Mouse (Mus musculus): ENCODE data around the gene Zyx. TPM values are rescaled to one million over a fixed set of nuclear protein-coding genes. Genes with fewer than 3 reads are reported as not detected.

Gene Zyx
- polyA plus RNA-seq, 1 experiment from 2014 or later, result 159 TPM

GRCm38 (mm10) chr6:42361041-42361895, 11.8 kb downstream of the Zyx start:
- no peak overlapping the region for H3K27ac ChIP-seq (ENCODE audit: low read length)
- H3K27me3 ChIP-seq (ENCODE audit: control insufficient read depth, insufficient read depth, low read length), result no peaks in the 10 kb centered on the region
- 85% methylated on average over 13 of the region's 13 CpGs for WGBS
- no peak overlapping the region for H3K4me3 ChIP-seq (ENCODE audit: low read length)
- no peak for ATAC-seq (replicated peaks; ENCODE audit: extremely low read depth, insufficient read depth, low FRiP score)
- H3K4me1 ChIP-seq (ENCODE audit: control insufficient read depth, insufficient read depth, low read length), result peaks cover 55% of the 10 kb centered on the region
- H3K9me3 ChIP-seq (replicated peaks; ENCODE audit: control insufficient read depth, low read length), result no peaks in the 10 kb centered on the region
- H3K4me2 ChIP-seq (ENCODE audit: low read depth, low read length), result no peak overlapping the region
- H3K9ac ChIP-seq (ENCODE audit: low read length), result no peak overlapping the region
- peaks cover 34% of the 10 kb centered on the region for H3K36me3 ChIP-seq (ENCODE audit: control insufficient read depth, insufficient read depth)

- no peak overlapping the region for H3K4me3 ChIP-seq (ENCODE audit: low read length)
- peaks cover 47% of the 10 kb centered on the region for H3K4me1 ChIP-seq (ENCODE audit: control insufficient read depth, insufficient read depth, low read length)
- ATAC-seq (replicated peaks; ENCODE audit: extremely low read depth, insufficient read depth, low FRiP score), result no peak
- H3K27me3 ChIP-seq (ENCODE audit: control insufficient read depth, insufficient read depth, low read length), result no peaks in the 10 kb centered on the region
- no peak overlapping the region for H3K4me2 ChIP-seq (ENCODE audit: low read depth, low read length)
- H3K9me3 ChIP-seq (replicated peaks; ENCODE audit: control insufficient read depth, low read length), result no peaks in the 10 kb centered on the region
- no peak overlapping the region for H3K9ac ChIP-seq (ENCODE audit: low read length)
- WGBS, result 42% methylated on average over 1 of the region's 1 CpGs
- peaks cover 26% of the 10 kb centered on the region for H3K36me3 ChIP-seq (ENCODE audit: control insufficient read depth, insufficient read depth)
- H3K27ac ChIP-seq (ENCODE audit: low read length), result peak overlapping the region; percentile 43
Measured at GRCm38 (mm10) chr6:42362074-42362473, 12.6 kb downstream of the Zyx start.

DNA sequence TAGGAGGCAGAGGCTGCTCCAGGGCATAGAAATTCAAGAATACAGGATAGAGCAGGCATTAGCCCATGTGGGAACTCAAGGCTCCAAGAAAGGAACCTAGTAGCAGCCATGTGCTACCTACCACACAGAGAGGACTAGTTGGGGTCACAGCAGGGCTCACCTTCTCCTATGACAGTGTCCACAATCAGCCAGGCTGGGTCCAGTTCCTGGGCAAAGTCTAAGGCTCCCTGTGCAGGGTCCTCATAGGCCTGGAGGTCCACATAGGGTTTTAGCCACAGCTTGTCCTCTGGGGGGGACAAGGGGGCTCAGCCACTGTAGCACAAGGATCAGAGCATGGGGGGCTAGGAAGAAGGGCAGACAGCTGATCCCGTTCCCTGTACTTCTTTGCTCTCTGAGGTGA, 13.1 kb downstream of the Zyx start:
- WGBS, result 64% methylated on average over 1 of the region's 1 CpGs
- Histone ChIP-seq H3K27me3 (ENCODE audit: control insufficient read depth, insufficient read depth, low read length) (no peaks in the 10 kb centered on the region), H3K4me2 (ENCODE audit: low read depth, low read length) (no peak overlapping the region), H3K4me1 (ENCODE audit: control insufficient read depth, insufficient read depth, low read length) (peaks cover 43% of the 10 kb centered on the region), H3K36me3 (ENCODE audit: control insufficient read depth, insufficient read depth) (peaks cover 22% of the 10 kb centered on the region), H3K4me3 (ENCODE audit: low read length) (no peak overlapping the region), H3K9ac (ENCODE audit: low read length) (no peak overlapping the region), H3K9me3 (replicated peaks; ENCODE audit: control insufficient read depth, low read length) (no peaks in the 10 kb centered on the region), H3K27ac (ENCODE audit: low read length) (peak overlapping the region; percentile 43)
- ATAC-seq (replicated peaks; ENCODE audit: extremely low read depth, insufficient read depth, low FRiP score), result no peak

DNA sequence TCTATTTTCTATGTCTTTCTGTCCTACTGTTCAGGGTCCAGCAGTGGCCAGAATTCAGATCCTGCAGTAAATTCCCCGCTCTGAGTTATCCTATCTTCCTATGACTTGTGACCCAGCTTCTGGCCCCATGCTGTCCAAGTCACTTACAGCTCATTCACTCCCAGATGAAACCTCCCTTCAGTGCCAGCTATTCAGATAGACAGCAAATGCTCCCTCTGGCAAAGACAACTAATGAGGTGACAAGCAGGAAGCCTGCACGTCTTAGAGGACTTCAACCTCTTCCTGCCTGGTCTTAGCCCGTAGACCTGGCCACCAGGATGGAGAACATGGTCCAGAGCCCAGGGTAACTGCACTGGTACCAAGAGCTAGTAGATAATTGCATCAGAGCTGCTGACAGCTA, 13.5 kb downstream of the Zyx start:
- Histone ChIP-seq H3K27ac (ENCODE audit: low read length) (peak overlapping the region; percentile 43; the same call in 1 of the 2 replicates), H3K36me3 (ENCODE audit: control insufficient read depth, insufficient read depth) (peaks cover 19% of the 10 kb centered on the region), H3K4me3 (ENCODE audit: low read length) (no peak overlapping the region), H3K27me3 (ENCODE audit: control insufficient read depth, insufficient read depth, low read length) (no peaks in the 10 kb centered on the region), H3K4me2 (ENCODE audit: low read depth, low read length) (no peak overlapping the region), H3K9me3 (replicated peaks; ENCODE audit: control insufficient read depth, low read length) (no peaks in the 10 kb centered on the region), H3K4me1 (ENCODE audit: control insufficient read depth, insufficient read depth, low read length) (peaks cover 38% of the 10 kb centered on the region), H3K9ac (ENCODE audit: low read length) (no peak overlapping the region)
- 22% methylated on average over 3 of the region's 3 CpGs for WGBS
- ATAC-seq (replicated peaks; ENCODE audit: extremely low read depth, insufficient read depth, low FRiP score), result no peak; the same call in 1 of the 2 replicates

DNA sequence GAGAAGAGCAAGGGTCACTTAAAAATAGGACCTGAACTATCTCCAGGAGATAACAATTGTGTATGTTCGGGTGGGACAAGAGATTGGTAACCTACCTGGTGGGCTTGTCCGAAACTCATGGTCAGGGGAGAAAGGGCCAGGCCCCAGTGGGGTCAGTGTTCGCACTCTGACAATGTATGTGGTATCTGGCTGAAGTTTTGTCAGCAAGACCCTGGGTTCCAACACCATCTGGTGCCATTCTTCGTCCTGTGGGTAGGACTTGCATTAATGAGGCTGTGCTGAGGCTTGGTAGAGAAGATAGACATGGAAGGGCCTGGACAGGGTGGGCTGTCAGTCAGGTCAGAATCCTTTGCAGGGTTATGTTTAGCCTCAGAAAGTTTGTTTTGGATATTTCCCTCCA, 14.6 kb downstream of the Zyx start:
- Histone ChIP-seq H3K9ac (ENCODE audit: low read length) (no peak overlapping the region), H3K4me2 (ENCODE audit: low read depth, low read length) (no peak overlapping the region), H3K27me3 (ENCODE audit: control insufficient read depth, insufficient read depth, low read length) (no peaks in the 10 kb centered on the region), H3K36me3 (ENCODE audit: control insufficient read depth, insufficient read depth) (peaks cover 10% of the 10 kb centered on the region), H3K4me1 (ENCODE audit: control insufficient read depth, insufficient read depth, low read length) (peaks cover 33% of the 10 kb centered on the region), H3K9me3 (replicated peaks; ENCODE audit: control insufficient read depth, low read length) (no peaks in the 10 kb centered on the region), H3K4me3 (ENCODE audit: low read length) (no peak overlapping the region), H3K27ac (ENCODE audit: low read length) (no peak overlapping the region)
- WGBS, result 80% methylated on average over 4 of the region's 4 CpGs
- ATAC-seq (replicated peaks; ENCODE audit: extremely low read depth, insufficient read depth, low FRiP score), result no peak

DNA sequence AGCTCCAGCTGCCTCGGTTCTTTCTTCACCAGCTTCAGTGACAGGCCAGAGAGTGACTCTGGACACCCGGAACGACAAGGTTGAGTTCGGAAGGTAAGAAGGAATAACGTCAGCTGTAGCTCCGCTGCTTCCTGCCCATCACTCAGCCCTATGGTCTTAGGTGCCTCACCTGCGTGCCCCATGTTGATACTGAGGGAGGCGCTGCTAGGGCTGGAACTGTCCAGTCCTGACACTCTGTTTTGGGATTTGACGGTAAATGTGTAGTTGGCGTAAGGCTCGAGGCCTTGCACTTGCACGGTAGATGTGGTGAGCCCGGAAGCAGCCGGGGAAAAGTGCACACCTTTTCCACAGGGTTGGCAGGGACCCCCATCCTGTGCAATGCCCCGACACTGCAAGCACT, 15.2 kb downstream of the Zyx start:
- H3K4me2 ChIP-seq (ENCODE audit: low read depth, low read length), result no peak overlapping the region
- no peak overlapping the region for H3K4me3 ChIP-seq (ENCODE audit: low read length)
- 88% methylated on average over 15 of the region's 15 CpGs for WGBS
- no peak overlapping the region for H3K9ac ChIP-seq (ENCODE audit: low read length)
- no peaks in the 10 kb centered on the region for H3K9me3 ChIP-seq (replicated peaks; ENCODE audit: control insufficient read depth, low read length)
- no peaks in the 10 kb centered on the region for H3K27me3 ChIP-seq (ENCODE audit: control insufficient read depth, insufficient read depth, low read length)
- H3K4me1 ChIP-seq (ENCODE audit: control insufficient read depth, insufficient read depth, low read length), result peaks cover 30% of the 10 kb centered on the region
- H3K36me3 ChIP-seq (ENCODE audit: control insufficient read depth, insufficient read depth), result peaks cover 5% of the 10 kb centered on the region
- H3K27ac ChIP-seq (ENCODE audit: low read length), result no peak overlapping the region
- ATAC-seq (replicated peaks; ENCODE audit: extremely low read depth, insufficient read depth, low FRiP score), result no peak

GRCm38 (mm10) chr6:42365215-42365614, 15.8 kb downstream of the Zyx start:
- Histone ChIP-seq H3K27me3 (ENCODE audit: control insufficient read depth, insufficient read depth, low read length) (no peaks in the 10 kb centered on the region), H3K4me2 (ENCODE audit: low read depth, low read length) (no peak overlapping the region), H3K9me3 (replicated peaks; ENCODE audit: control insufficient read depth, low read length) (no peaks in the 10 kb centered on the region), H3K4me1 (ENCODE audit: control insufficient read depth, insufficient read depth, low read length) (peaks cover 30% of the 10 kb centered on the region), H3K9ac (ENCODE audit: low read length) (no peak overlapping the region), H3K27ac (ENCODE audit: low read length) (no peak overlapping the region), H3K36me3 (ENCODE audit: control insufficient read depth, insufficient read depth) (peaks cover under 1% of the 10 kb centered on the region; the same call in 1 of the 2 replicates), H3K4me3 (ENCODE audit: low read length) (no peak overlapping the region)
- WGBS, result 90% methylated on average over 6 of the region's 6 CpGs
- ATAC-seq (replicated peaks; ENCODE audit: extremely low read depth, insufficient read depth, low FRiP score), result no peak

- H3K27ac ChIP-seq (ENCODE audit: low read length), result peak overlapping the region; percentile 24; the same call in 1 of the 2 replicates
- no peak overlapping the region for H3K4me3 ChIP-seq (ENCODE audit: low read length)
- no peaks in the 10 kb centered on the region for H3K36me3 ChIP-seq (ENCODE audit: control insufficient read depth, insufficient read depth)
- no peak overlapping the region; the same call in 1 of the 2 replicates for H3K4me2 ChIP-seq (ENCODE audit: low read depth, low read length)
- ATAC-seq (replicated peaks; ENCODE audit: extremely low read depth, insufficient read depth, low FRiP score), result peak; percentile 57
- H3K9ac ChIP-seq (ENCODE audit: low read length), result no peak overlapping the region
- H3K4me1 ChIP-seq (ENCODE audit: control insufficient read depth, insufficient read depth, low read length), result peaks cover 29% of the 10 kb centered on the region
- no peaks in the 10 kb centered on the region for H3K9me3 ChIP-seq (replicated peaks; ENCODE audit: control insufficient read depth, low read length)
- 13% methylated on average over 3 of the region's 3 CpGs for WGBS
- no peaks in the 10 kb centered on the region for H3K27me3 ChIP-seq (ENCODE audit: control insufficient read depth, insufficient read depth, low read length)
Measured at GRCm38 (mm10) chr6:42369870-42370269, 20.4 kb downstream of the Zyx start.

DNA sequence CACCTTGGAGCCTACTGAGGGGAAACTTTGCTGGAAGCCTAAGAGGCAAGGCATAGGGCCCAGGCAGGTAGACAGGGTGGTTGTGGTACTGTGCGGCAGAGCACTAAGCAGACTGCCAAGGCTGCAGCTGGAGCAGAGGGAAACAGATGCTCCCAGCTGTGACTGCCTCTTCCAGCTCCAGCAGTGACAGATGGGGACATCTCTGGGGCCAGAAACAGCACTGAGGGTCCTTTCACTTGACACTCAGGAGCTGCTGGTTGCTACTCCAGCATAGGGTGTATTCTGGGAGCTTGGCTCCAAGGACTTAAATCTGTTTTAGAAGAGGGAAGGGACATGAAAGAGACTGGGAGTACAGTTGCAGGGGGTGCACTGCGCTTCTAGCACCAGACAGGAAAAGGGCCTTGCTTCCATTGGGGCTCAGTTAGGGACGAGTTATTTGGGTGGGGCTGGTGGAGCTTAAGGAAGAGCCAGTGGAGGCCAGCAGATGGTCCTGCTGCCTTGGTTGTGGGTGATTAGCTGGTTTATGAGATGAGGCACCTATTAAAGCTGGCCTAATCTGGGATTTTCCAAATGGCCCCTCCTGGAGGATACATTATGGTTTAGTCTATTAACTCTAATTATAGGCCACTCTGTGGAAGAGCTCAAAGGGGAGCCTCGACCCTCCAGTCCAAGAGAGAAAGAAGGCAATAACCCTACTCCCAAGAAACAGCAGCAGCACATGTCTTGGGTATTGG, 21.4 kb downstream of the Zyx start:
- Histone ChIP-seq H3K9me3 (replicated peaks; ENCODE audit: control insufficient read depth, low read length) (no peaks in the 10 kb centered on the region), H3K4me1 (ENCODE audit: control insufficient read depth, insufficient read depth, low read length) (peaks cover 34% of the 10 kb centered on the region), H3K36me3 (ENCODE audit: control insufficient read depth, insufficient read depth) (no peaks in the 10 kb centered on the region), H3K4me2 (ENCODE audit: low read depth, low read length) (no peak overlapping the region), H3K27ac (ENCODE audit: low read length) (peak overlapping the region; percentile 32; the same call in 1 of the 2 replicates), H3K4me3 (ENCODE audit: low read length) (no peak overlapping the region), H3K27me3 (ENCODE audit: control insufficient read depth, insufficient read depth, low read length) (no peaks in the 10 kb centered on the region), H3K9ac (ENCODE audit: low read length) (no peak overlapping the region)
- 59% methylated on average over 4 of the region's 4 CpGs for WGBS
- ATAC-seq (replicated peaks; ENCODE audit: extremely low read depth, insufficient read depth, low FRiP score), result no peak

Measured in heart, embryonic 16.5 days (tissue).